Mouse (Mus musculus) stomach, postnatal 0 days (tissue): Measurements from ENCODE around the gene Akr1c13. TPM values are rescaled to one million over a fixed set of nuclear protein-coding genes. Genes with fewer than 3 reads are reported as not detected.

ENCODE experiments used
- ATAC-seq: fragments of 200-750 bp; cut with Nextera tagmentation; 2 replicates; pipeline ENCODE4 v1.8.0; 2017; ENCODE audit not compliant: low FRiP score, low TSS enrichment
- DNase-seq: peaks from one replicate; pipeline ENCODE4 v3.0.0-alpha.2; 2016; ENCODE audit warnings: low spot score
- H3K27ac ChIP-seq: fragments of 300-500 bp; sonication (generic); replicated peaks from 2 replicates; pipeline ENCODE4 v1.5.1; 2014; ENCODE audit warnings: mild to moderate bottlenecking, control low read depth
- H3K27me3 ChIP-seq: fragments of 300-500 bp; sonication (generic); 2 replicates; pipeline ENCODE4 v1.6.1; 2014; ENCODE audit warnings: low read length; ENCODE audit not compliant: control insufficient read depth, insufficient read depth
- H3K36me3 ChIP-seq: fragments of 300-500 bp; sonication (generic); 2 replicates; pipeline ENCODE4 v1.6.1; 2014; ENCODE audit warnings: low read length, mixed read lengths; ENCODE audit not compliant: control insufficient read depth, insufficient read depth
- H3K4me1 ChIP-seq: fragments of 300-500 bp; sonication (generic); replicated peaks from 2 replicates; pipeline ENCODE4 v1.6.1; 2014; ENCODE audit warnings: antibody characterized with exemption; ENCODE audit not compliant: control insufficient read depth, insufficient read depth
- H3K4me2 ChIP-seq: fragments of 300-500 bp; sonication (generic); replicated peaks from 2 replicates; pipeline ENCODE4 v1.6.1; 2014; ENCODE audit warnings: low read depth, mild to moderate bottlenecking, control low read depth, moderate library complexity
- H3K4me3 ChIP-seq: fragments of 300-500 bp; sonication (generic); 2 replicates; pipeline ENCODE4 v1.5.1; 2014; ENCODE audit warnings: low read depth, low read length, control low read depth
- H3K9ac ChIP-seq: fragments of 300-500 bp; sonication (generic); 2 replicates; pipeline ENCODE4 v1.6.1; 2014; ENCODE audit warnings: mild to moderate bottlenecking, low read length, control low read depth, mixed read lengths
- H3K9me3 ChIP-seq: fragments of 300-500 bp; sonication (generic); 2 replicates; pipeline ENCODE4 v1.6.1; 2016; ENCODE audit warnings: low read length; ENCODE audit not compliant: control insufficient read depth
- CTCF ChIP-seq: IDR thresholded peaks from 2 replicates; pipeline ENCODE4 v1.5.1; 2016; ENCODE audit warnings: antibody characterized with exemption, low read depth, mild to moderate bottlenecking, moderate library complexity
- EP300 ChIP-seq: optimal IDR thresholded peaks from 2 replicates; pipeline ENCODE3; 2016; ENCODE audit warnings: antibody characterized with exemption
- WGBS: fragments of 180-500 bp; shearing (Covaris S2); extraction: QIAGEN DNeasy Blood & Tissue Kit; methylation state at CpG from one replicate; pipeline ENCODE4 v1.1.7; 2014; 5-methylcytosine and 5-hydroxymethylcytosine counted together
- polyA plus RNA-seq: library from polyadenylated mRNA; unstranded; fragments of >200 nt; fragmentation: Nextera tagmentation; extraction: Ambion mirVana; gene quantifications from 2 replicates; pipeline ENCODE4 v1.2.1, GENCODE M21; 2015

The Akr1c13 gene
- polyA plus RNA-seq, 1 experiment from 2014 or later = 98.4 TPM

DNA sequence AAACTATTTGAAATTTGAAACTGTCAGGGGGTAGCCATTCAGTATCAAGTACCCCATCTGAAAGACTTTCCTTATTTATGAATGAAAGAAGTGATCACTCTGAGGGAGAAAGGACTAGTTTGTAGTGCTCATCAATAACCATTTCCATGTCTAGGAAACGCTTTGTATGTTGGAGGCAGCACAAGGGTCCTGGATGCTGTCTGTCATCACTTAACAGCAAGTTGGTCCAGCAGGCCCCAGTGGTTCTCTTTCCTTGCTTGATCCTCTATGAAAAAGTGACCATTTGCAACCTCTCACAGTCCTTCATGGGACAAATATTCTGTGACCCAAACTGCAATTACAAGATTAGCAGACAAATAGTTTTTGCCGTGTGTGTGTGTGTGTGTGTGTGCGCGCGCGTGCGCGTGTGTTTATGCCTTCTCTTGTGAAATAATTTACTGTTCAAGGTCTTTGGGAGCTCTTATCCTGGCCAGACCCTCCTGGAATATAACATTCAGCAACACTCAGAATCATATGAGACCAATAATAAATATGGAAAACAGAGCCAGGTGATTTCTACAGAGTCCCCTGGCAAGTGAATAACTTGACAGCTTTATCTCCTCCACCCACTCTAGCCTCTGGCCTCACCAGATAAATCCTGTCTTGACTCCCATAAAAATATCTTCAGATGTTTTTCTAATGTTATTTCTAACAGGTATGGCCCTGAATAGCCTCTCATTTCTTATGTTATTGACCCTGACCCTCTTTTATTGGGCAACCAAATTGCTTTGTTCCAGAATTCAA is 40.1 kb downstream of the Akr1c13 start:
- WGBS = 87% methylated on average over 8 of the region's 8 CpGs
- no peak overlapping the region for H3K4me3 ChIP-seq
- no peak overlapping the region for H3K27ac ChIP-seq
- H3K9ac ChIP-seq = no peak overlapping the region
- no peaks in the 10 kb centered on the region for H3K27me3 ChIP-seq
- H3K9me3 ChIP-seq = no peaks in the 10 kb centered on the region
- no peak for DNase-seq
- TF ChIP-seq EP300 (no peak), CTCF (no peak)
- H3K4me1 ChIP-seq = no peaks in the 10 kb centered on the region
- no peak for ATAC-seq
- no peak overlapping the region for H3K4me2 ChIP-seq
- no peaks in the 10 kb centered on the region for H3K36me3 ChIP-seq

DNA sequence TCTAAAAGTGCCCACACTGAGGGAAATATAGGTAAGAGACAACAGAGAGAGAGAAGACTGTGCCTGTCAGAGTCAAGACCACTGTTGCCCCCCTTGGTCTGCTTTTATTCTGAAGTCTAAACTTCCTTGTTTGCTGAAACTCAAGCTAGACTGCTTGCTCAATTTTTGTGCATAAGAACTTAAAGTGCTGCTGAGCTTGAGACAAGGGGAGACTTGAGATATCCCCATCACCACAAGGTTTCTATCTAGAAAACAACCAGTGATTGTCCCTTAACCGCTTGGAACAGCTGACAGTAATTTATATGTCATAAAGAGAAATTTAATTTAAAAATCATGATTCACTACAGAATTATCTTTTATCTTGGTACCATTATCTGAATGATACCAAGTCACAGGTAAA is 42.2 kb downstream of the Akr1c13 start:
- TF ChIP-seq CTCF (no peak), EP300 (no peak)
- H3K9me3 ChIP-seq = no peaks in the 10 kb centered on the region
- peak; percentile 38; the same call in 1 of the 2 replicates for ATAC-seq
- DNase-seq = no peak
- H3K36me3 ChIP-seq = no peaks in the 10 kb centered on the region
- no peak overlapping the region for H3K4me2 ChIP-seq
- 38% methylated on average over 1 of the region's 1 CpGs for WGBS
- no peak overlapping the region for H3K27ac ChIP-seq
- no peak overlapping the region for H3K4me3 ChIP-seq
- H3K9ac ChIP-seq = no peak overlapping the region
- H3K27me3 ChIP-seq = no peaks in the 10 kb centered on the region
- no peaks in the 10 kb centered on the region for H3K4me1 ChIP-seq

DNA sequence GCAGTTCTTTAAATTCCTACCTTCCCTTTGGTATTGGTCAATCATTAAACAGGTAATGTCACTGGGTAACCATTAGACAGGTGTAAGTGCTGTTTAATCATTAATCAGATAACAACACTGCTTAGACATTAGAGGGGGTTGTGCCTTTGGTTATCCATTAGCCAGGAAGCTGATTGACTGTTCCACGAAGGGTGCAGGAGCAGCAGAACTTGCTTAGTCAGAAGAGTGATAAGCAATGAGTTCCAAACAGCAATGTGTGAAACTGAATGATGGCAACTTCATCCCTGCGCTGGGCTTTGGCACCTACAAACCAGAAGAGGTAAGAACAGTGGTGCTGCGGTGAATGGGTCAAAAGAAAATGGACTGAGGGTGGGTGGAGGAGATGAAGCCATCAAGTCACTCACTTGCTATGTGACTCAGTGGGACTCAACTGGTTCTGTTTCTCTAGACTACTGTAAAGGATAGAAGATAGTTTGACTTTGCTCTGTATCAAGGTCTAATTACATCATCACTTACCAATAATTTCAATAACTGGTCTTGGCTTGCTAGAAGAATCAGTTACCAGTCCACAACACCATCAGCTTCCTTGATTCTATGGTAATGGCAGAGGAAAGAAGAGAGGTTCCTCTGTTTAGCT is 42.7 kb downstream of the Akr1c13 start:
- Histone ChIP-seq H3K36me3 (no peaks in the 10 kb centered on the region), H3K27me3 (no peaks in the 10 kb centered on the region), H3K4me2 (0 out of 2 replicates have a peak overlapping the region, but pooled peaks have one; percentile 5), H3K27ac (no peak overlapping the region), H3K9ac (no peak overlapping the region), H3K9me3 (no peaks in the 10 kb centered on the region), H3K4me3 (no peak overlapping the region; the same call in 1 of the 2 replicates), H3K4me1 (no peaks in the 10 kb centered on the region)
- 37% methylated on average over 3 of the region's 3 CpGs for WGBS
- ATAC-seq (peak; percentile 99), DNase-seq (peak; percentile 68)
- TF ChIP-seq CTCF = no peak
- no peak for TF ChIP-seq EP300

DNA sequence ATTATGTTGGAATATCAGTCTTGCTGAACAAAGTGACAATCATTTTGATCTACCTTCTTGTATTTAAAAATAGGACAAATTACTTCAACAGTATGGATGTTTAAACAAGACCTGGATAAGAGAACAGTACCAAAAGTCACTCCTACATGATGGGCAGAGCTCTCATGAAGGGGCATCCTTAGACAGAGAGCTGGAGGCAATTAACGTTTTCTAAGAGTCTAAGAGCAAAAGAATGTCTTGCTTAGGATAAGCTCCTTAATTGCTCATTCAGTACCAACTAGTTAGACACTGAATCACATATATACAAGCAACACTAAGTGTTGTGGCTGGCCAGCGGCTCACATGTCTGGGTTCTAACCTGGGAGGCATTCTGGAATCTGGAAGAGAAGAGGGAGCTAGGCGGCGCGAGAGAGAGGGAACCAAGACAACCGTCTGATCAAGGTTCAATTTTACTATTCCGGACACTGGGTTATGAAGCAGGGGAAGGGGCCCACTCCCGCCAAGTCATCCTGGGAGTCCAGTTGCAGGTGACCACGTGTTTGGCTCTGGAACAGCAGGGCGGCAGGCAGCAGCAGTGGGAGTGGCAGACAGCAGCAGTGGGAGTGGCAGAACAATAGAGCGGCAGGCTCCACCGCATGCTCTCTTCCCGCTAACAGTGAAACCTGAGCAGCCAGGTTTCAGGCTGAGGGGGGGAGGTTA is 54.1 kb downstream of the Akr1c13 start:
- H3K36me3 ChIP-seq = no peaks in the 10 kb centered on the region
- ATAC-seq (peak; percentile 91), DNase-seq (peak; percentile 77)
- H3K27me3 ChIP-seq = no peaks in the 10 kb centered on the region
- H3K4me1 ChIP-seq = no peaks in the 10 kb centered on the region
- peak overlapping the region; percentile 38 for H3K4me2 ChIP-seq
- no peak overlapping the region for H3K27ac ChIP-seq
- 4% methylated on average over 13 of the region's 13 CpGs for WGBS
- H3K4me3 ChIP-seq = no peak overlapping the region
- no peak for TF ChIP-seq EP300
- TF ChIP-seq CTCF = no peak
- H3K9ac ChIP-seq = no peak overlapping the region
- H3K9me3 ChIP-seq = no peaks in the 10 kb centered on the region

DNA sequence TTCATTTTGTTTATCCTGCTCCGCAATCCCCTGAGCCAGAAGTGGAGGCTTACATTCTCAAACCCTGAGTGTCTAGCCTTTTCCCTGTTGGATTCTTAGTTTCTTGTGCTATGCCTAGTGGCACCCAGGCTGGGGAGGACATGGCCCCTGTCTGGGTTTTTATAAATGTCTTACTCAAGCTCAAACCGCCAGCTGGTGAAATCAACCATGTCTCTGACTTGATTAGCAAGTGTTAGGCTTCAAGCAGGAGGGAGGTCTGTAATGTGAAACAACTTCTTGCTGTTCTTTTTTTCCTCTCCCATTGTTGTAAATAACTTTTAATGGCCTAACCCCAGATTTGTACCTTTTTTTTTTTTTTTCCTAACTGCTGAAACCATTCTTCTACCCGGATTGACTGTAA is 58.4 kb downstream of the Akr1c13 start:
- DNase-seq = no peak
- TF ChIP-seq CTCF (no peak), EP300 (no peak)
- H3K27me3 ChIP-seq = no peaks in the 10 kb centered on the region
- H3K4me1 ChIP-seq = no peaks in the 10 kb centered on the region
- 70% methylated on average over 3 of the region's 3 CpGs for WGBS
- no peaks in the 10 kb centered on the region for H3K9me3 ChIP-seq
- H3K4me2 ChIP-seq = no peak overlapping the region
- H3K4me3 ChIP-seq = no peak overlapping the region
- no peak overlapping the region for H3K27ac ChIP-seq
- no peak for ATAC-seq
- H3K9ac ChIP-seq = no peak overlapping the region
- no peaks in the 10 kb centered on the region for H3K36me3 ChIP-seq

Other genes starting within 250 kb of the Akr1c13 start
- not detected in 2 replicates for gene Ucn3, start 245.8 kb upstream of the Akr1c13 start, polyA plus RNA-seq
- 8.9 and 11.2 TPM in 2 replicates for gene Akr1c14, start 142.1 kb upstream of the Akr1c13 start, polyA plus RNA-seq
- gene Akr1c18, start 40.5 kb upstream of the Akr1c13 start, polyA plus RNA-seq = 0.21 TPM in 2 replicates
- gene Akr1c19, start 37.5 kb downstream of the Akr1c13 start, polyA plus RNA-seq = 65.8 and 72.8 TPM in 2 replicates
- 76.1 and 81.8 TPM in 2 replicates for gene Akr1c12, start 88.3 kb downstream of the Akr1c13 start, polyA plus RNA-seq
- gene Akr1c6, start 243.2 kb downstream of the Akr1c13 start, polyA plus RNA-seq = 0.08 TPM in 1 of 2 replicates, not detected in the other